Mouse (Mus musculus) limb, embryonic 10.5 days (tissue): Measurements from ENCODE around the gene Mlf2. TPM values are rescaled to one million over a fixed set of nuclear protein-coding genes. Genes with fewer than 3 reads are reported as not detected.
A peak's percentile ranks its signal among the peaks of the same experiment; 100 is the strongest.

Experiments
- DNase-seq: peaks from one replicate; pipeline ENCODE4 v3.0.0-alpha.2; 2017; ENCODE audit warnings: low spot score
- H3K27ac ChIP-seq: fragments of 300-500 bp; sonication (generic); 2 replicates; pipeline ENCODE4 v1.5.1; 2016; ENCODE audit warnings: mild to moderate bottlenecking
- H3K27me3 ChIP-seq: fragments of 300-500 bp; sonication (generic); 2 replicates; pipeline ENCODE4 v1.6.1; 2016; ENCODE audit warnings: low read depth, mild to moderate bottlenecking; ENCODE audit not compliant: poor library complexity, severe bottlenecking
- H3K36me3 ChIP-seq: fragments of 300-500 bp; sonication (generic); 2 replicates; pipeline ENCODE4 v1.6.1; 2016; ENCODE audit warnings: mild to moderate bottlenecking, moderate library complexity
- H3K4me1 ChIP-seq: fragments of 300-500 bp; sonication (generic); 2 replicates; pipeline ENCODE4 v1.6.1; 2016
- H3K4me3 ChIP-seq: fragments of 300-500 bp; sonication (generic); 2 replicates; pipeline ENCODE4 v1.5.1; 2016; ENCODE audit warnings: mild to moderate bottlenecking, moderate library complexity
- H3K9me3 ChIP-seq: fragments of 300-500 bp; sonication (generic); replicated peaks from 2 replicates; pipeline ENCODE4 v1.6.1; 2016; ENCODE audit warnings: mild to moderate bottlenecking
- WGBS: fragments of 180-500 bp; shearing (Covaris S2); methylation state at CpG from one replicate; pipeline ENCODE4 v1.1.7; 2016; 5-methylcytosine and 5-hydroxymethylcytosine counted together
- polyA plus RNA-seq: library from polyadenylated mRNA; unstranded; fragments of >200 nt; fragmentation: Nextera tagmentation; extraction: Ambion mirVana; gene quantifications from 2 replicates; pipeline ENCODE4 v1.2.1, GENCODE M21; 2016

The Mlf2 gene
- polyA plus RNA-seq, 1 experiment from 2014 or later: 433 TPM

DNA sequence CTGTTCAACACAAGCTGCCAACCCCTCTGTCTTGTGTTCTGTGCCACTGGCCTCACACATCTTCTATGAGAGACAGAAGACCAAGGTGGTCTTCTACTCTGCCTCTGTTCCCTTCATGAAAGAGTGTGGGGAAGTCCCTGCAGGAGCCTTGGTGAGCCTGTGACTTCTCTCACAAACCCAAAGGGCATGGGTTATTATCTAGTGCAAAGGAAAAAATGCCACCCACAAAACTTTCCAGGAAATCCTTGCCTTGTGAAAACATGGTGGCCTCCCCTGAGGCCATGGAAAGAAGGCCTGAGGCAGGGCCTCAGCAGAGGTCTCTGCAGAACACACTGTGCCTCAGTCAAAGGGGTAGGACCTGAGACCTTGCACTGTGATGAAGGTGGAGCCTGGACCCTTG is 29.3 kb upstream of the Mlf2 start:
- H3K27me3 ChIP-seq: no peaks in the 10 kb centered on the region
- no peaks in the 10 kb centered on the region for H3K36me3 ChIP-seq
- no peak for DNase-seq
- no peak overlapping the region for H3K4me3 ChIP-seq
- no peaks in the 10 kb centered on the region for H3K9me3 ChIP-seq
- H3K27ac ChIP-seq: 0 out of 2 replicates have a peak overlapping the region, but pooled peaks have one; percentile 19
- peaks cover 24% of the 10 kb centered on the region for H3K4me1 ChIP-seq

DNA sequence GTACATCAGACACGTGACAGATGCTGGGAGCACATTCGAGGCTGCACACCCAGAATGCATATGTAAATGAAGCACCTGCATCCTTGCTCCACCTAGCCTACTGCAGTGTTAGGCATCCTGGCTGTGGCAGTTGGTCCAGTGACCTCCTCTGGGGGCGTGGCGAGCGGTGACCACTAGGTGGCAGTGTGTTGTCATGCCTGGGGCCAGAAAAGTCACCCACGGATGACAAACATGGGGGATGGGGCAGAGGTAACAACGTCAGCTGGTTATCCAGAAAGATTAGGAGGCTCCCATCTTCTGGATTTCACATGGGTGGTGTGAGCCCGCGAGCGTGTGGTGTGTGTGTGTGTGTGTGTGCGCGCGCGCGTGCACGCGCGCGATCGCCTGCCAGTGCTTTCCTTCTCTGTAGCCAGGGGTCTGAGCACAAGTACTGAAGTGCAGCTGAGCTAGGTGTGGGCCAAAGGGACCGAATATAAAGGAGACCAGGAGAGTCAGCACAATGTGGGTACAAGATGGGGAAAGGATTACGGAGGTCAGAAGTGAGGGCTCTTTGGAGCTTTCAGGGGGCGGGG is 27.5 kb upstream of the Mlf2 start:
- Histone ChIP-seq H3K27ac (peak overlapping the region; percentile 98), H3K27me3 (peaks cover 7% of the 10 kb centered on the region), H3K4me1 (peaks cover 24% of the 10 kb centered on the region), H3K9me3 (no peaks in the 10 kb centered on the region), H3K4me3 (peak overlapping the region; percentile 65), H3K36me3 (no peaks in the 10 kb centered on the region)
- DNase-seq: peak; percentile 98
- WGBS: under 1% methylated on average over 23 of the region's 23 CpGs

DNA sequence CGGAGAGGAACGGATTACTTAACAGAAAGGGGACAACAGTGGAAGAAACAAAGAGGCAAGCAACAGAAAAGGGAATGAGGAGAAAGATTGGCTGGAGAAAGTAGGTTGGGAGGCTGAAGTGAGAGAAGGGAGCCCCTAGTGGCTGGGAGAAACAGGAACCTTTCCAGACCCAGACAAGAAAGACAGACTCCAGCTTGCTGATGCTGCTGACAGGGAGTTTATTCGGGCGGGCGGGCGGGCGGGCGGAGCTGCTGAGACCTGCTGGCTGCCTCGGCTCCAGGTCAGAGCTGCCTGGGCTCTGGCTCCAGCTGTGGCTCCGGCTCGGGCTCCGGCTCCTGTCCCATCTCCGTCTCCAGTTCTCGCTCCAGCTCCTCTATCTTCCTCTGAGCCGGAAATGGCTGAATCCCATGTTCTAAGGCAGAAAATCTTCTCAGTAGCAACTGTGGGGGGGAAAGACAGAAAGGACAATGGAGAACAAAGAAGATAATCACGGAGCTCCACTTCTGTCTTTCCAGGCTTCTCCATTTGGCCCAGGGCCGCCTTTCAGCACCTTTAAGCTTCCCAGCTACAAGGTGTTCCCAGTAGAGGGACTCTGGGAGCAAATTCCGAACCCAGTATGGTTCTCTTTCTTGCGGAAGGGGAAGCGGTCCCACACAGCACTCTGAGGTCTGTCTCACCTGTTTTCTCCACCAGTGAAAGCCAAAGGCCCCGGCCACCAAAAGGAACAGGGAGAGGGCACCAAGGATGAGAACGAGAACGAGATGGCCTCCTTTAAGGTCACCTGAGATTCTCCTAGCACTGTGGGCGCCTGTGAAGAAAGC is 26.8 kb upstream of the Mlf2 start:
- peak; percentile 77 for DNase-seq
- H3K4me1 ChIP-seq: peaks cover 24% of the 10 kb centered on the region
- peak overlapping the region; percentile 65 for H3K4me3 ChIP-seq
- 10% methylated on average over 24 of the region's 24 CpGs for WGBS
- no peaks in the 10 kb centered on the region for H3K36me3 ChIP-seq
- H3K27me3 ChIP-seq: peaks cover 14% of the 10 kb centered on the region
- H3K9me3 ChIP-seq: no peaks in the 10 kb centered on the region
- H3K27ac ChIP-seq: peak overlapping the region; percentile 98

DNA sequence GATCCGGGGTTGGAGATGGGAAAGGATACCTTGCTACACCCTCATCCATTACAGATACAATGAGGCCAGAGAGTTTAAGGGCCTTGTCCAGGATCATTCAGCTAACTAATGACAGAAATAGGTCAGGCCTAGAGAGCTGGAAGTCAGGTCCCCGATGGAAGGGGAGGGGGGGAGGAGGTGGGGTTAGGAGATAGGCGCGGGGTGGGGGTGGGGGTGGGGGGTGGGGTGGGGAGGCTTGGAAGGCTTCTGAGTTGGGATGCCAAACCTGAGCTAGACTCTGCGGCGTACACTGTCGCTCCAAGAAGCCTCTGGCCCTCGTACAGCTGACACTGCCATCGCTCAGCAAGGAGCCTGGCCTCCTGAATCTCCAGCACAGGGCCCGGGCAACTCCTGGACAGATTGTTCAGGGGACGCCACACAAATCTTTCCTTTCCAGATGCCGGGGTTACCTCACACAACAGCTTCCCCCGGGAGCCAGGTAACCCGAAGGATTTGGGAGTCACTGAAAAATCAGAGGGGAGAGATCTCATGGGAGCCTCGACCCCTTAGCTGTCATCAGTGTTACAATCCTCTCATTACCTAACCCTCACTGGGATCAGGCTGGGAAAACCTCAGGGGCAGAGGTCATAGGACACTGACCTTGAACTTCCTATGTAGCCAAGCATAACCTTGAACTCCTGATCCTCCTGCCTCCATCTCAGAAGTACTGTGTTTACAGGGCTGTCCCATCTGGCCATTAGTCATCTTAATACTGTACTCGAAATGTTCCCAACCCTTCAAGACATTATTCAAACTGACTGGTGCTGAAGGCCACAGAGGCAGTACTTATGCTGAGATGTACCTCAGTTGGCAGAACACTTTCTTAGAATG is 26.0 kb upstream of the Mlf2 start:
- Histone ChIP-seq H3K4me1 (peaks cover 32% of the 10 kb centered on the region), H3K9me3 (no peaks in the 10 kb centered on the region), H3K27ac (peak overlapping the region; percentile 98), H3K27me3 (peaks cover 23% of the 10 kb centered on the region), H3K4me3 (peak overlapping the region; percentile 65), H3K36me3 (no peaks in the 10 kb centered on the region)
- WGBS: 37% methylated on average over 15 of the region's 16 CpGs
- no peak for DNase-seq

DNA sequence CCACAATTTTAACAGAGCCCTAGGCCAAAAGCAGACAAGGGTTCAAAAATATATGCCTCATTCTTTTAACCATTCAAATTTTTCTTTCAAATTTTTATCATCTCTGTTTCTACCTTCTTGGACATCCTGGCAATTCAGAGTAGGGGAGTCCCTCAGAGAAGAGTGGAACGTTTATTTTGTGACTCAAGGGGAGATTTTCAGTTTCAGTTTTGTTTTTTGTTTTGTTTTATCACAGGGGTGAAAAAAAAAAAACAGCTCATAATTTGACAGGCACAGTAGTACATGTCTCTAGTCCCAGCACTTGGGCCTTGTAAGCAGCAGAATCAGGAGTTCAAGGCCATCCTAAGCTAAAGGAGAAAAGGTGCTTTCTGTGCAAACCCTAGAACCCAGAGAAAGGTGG is 23.4 kb upstream of the Mlf2 start:
- Histone ChIP-seq H3K4me1 (peaks cover 43% of the 10 kb centered on the region), H3K27me3 (peaks cover 37% of the 10 kb centered on the region), H3K4me3 (no peak overlapping the region), H3K9me3 (no peaks in the 10 kb centered on the region), H3K36me3 (peaks cover 6% of the 10 kb centered on the region), H3K27ac (no peak overlapping the region)
- DNase-seq: no peak
- WGBS: 88% methylated on average over 1 of the region's 1 CpGs

DNA sequence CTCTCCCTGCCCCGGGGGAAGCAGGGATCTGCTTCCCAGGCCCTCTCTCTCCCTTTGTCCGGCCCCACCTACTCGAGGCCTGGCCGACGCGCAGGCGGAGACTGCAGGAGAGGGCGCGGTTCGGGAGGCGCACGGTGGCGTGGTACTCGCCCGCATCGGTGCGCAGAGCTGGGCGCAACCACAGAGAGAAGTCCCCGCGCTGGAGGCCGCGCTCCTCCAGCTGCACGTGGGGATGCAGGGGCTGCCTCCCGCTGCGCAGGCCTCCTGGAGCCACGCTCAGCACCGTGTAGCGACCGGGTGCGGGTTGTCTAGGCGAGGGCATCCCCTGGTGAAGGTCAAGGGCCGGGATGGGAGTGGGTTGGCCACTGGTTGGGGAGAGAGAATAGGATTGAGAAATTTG is 21.2 kb upstream of the Mlf2 start:
- DNase-seq: peak; percentile 64

DNA sequence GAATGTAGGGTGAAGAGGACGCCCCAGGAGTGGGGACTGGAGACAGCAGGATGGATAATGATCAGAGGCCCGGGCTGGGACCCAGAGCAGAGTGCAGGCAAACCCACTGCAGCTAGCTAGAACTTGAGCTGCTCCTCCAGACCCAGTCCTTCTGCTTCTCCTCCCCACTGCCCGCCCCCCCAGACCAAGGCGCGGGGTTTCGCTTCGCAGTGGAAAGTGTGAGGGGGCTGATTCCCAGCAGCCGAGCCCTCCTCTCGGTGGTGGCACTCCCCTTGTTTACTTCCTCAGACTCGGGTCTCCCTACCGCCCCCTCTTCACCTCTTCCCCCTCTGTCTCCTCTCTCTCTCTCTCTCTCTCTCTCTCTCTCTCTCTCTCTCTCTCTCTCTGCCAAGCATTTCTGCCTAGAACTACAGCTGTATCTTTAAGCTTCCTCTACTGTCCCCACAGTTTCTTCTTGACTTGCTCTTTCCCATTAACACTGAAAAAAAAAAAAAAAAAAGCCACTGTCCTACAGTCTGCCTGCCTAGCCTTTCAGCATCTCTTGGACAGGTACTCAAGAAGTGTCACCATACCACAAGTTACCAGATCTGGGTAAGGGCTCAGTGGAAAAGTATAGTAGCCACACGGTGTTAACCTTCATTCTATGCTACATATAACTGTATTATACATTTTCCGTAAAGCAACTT is 19.5 kb upstream of the Mlf2 start, which contains the start of gene Lag3:
TSS of gene Lag3 (minus strand) at position 173 of the 686 bp plus-strand sequence.
- peaks cover 30% of the 10 kb centered on the region for H3K36me3 ChIP-seq
- H3K4me1 ChIP-seq: peaks cover 52% of the 10 kb centered on the region
- peak within 1 kb of the TSS; percentile 84; the same call in 1 of the 2 replicates for H3K27ac ChIP-seq
- H3K4me3 ChIP-seq: 0 out of 2 replicates have a peak within 1 kb of the TSS, but pooled peaks have one; percentile 6
- 14% methylated on average over 13 of the region's 13 CpGs for WGBS
- peaks cover 48% of the 10 kb centered on the region for H3K27me3 ChIP-seq
- DNase-seq: no peak
- H3K9me3 ChIP-seq: no peaks in the 10 kb centered on the region

More for the DNA sequence above, 21.2 kb upstream of the Mlf2 start:
- H3K4me1 ChIP-seq: peaks cover 43% of the 10 kb centered on the region
- H3K27me3 ChIP-seq: peaks cover 48% of the 10 kb centered on the region
- no peaks in the 10 kb centered on the region for H3K9me3 ChIP-seq
- H3K4me3 ChIP-seq: peak overlapping the region; percentile 45
- WGBS: 2% methylated on average over 32 of the region's 32 CpGs
- peaks cover 28% of the 10 kb centered on the region for H3K36me3 ChIP-seq
- peak overlapping the region; percentile 84 for H3K27ac ChIP-seq

DNA sequence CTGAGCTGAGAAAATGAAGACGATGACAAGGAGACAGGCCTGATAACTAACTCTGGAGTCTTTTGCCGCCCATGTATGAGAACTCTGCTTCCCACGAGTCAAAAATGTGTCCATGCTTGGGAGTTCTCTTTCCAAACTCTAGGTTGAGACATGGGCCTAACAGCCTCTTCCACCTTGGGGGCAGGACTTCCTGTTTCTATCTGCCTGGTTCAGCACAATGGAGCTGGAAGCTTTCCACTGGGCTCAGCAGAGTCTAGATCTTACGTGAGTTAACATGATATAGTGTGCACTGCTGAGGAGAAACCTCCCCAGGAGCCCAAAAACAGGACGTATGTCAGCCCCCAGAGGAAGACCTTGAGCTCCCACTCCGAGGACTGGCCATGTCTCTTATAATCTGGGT is 18.0 kb upstream of the Mlf2 start:
- Histone ChIP-seq H3K27ac (no peak overlapping the region), H3K36me3 (peaks cover 30% of the 10 kb centered on the region), H3K9me3 (no peaks in the 10 kb centered on the region), H3K4me1 (peaks cover 64% of the 10 kb centered on the region), H3K4me3 (0 out of 2 replicates have a peak overlapping the region, but pooled peaks have one; percentile 6), H3K27me3 (peaks cover 45% of the 10 kb centered on the region)
- no peak for DNase-seq
- WGBS: 80% methylated on average over 6 of the region's 6 CpGs

DNA sequence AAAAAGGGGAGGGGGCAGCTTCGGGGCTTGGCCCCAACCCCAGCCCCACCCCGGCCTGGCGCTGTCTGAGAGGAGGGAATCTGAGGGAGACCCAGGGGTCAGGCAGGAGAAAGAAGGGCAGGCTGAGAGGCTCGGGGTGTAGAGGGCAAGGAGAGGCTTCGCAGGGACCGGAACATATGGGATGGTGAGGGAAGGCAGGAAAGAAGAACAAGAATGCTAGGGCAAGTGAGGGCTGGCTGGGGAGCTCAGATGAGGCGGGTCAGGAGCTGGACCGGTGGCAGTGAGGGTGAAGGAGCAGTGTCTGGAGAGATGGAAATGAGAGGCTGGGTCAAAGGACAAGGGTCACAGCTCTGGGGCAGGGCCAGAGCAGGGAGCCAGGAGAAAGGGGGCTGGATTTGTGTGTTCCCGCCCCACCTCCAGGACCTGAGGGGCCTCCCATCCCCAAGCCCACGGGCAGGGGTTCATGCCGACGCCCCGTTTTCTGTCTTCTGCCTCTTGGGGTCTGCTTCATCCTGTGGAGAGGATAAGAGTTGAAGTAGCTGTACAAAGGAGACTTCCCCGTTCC is 17.4 kb upstream of the Mlf2 start:
- Histone ChIP-seq H3K4me1 (peaks cover 70% of the 10 kb centered on the region), H3K9me3 (no peaks in the 10 kb centered on the region), H3K27ac (peak overlapping the region; percentile 19; the same call in 1 of the 2 replicates), H3K4me3 (0 out of 2 replicates have a peak overlapping the region, but pooled peaks have one; percentile 6), H3K36me3 (peaks cover 30% of the 10 kb centered on the region), H3K27me3 (peaks cover 39% of the 10 kb centered on the region)
- DNase-seq: no peak
- 78% methylated on average over 14 of the region's 14 CpGs for WGBS

DNA sequence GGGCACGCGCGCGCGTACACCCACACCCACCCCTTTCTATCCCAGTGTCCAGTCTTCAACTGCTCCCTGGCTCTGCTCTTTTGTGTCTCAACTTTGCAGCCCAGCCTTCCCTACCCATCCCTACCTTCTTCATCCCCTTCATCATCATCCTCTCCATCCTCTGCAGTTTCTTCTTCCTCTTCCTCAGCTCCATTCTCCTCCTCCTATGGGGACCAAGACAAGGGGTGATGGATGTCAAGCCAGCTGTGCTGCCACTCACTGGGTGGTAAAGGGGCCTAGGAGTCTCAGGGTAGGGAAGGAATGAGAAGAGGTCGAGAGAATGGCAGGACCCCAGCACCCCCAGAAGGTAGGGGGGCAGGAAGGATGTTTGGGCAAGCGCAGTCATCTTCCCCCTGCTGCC is 16.7 kb upstream of the Mlf2 start:
- Histone ChIP-seq H3K9me3 (no peaks in the 10 kb centered on the region), H3K4me1 (peaks cover 76% of the 10 kb centered on the region), H3K36me3 (peaks cover 30% of the 10 kb centered on the region), H3K27me3 (peaks cover 32% of the 10 kb centered on the region), H3K27ac (no peak overlapping the region), H3K4me3 (peak overlapping the region; percentile 97; the same call in 1 of the 2 replicates)
- DNase-seq: no peak
- WGBS: 79% methylated on average over 7 of the region's 7 CpGs

DNA sequence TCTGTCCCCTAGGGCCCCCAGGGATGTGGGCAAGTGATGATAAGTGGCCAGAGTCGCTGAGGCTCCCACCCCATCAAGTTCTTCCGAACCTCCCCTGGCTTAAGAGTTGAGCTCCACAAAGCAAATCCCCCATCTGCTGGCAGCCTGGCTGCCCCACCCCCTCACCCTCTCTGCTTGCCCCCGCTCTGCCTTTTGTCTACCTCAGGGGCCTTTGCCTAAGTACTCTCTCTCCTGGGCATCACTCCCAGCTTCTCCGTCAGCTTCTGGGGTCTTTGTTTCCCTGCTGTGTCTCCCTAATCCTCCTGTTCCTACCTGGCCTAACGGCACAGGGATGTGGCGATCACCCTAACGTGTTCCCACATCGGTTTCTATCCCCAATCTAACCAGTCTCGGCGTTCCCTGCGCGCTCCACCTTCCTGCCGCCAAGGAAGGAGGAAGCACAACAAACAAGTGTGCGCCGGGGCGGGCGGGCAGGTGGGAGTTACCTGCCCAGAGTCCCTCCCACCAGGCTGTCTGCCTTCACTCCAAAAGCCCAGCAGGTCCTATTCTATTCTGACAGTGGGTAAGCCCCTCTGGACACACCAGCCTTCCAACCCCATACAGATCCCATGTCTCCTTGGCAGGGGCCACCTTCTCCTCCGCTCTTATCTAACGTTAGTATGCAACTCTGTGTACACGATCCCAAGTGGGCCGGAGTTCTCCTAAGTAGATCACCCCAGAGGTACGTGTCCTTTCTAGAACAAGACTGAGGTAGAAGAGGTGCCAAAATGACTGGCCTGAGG is 15.8 kb upstream of the Mlf2 start:
- H3K9me3 ChIP-seq: no peaks in the 10 kb centered on the region
- peak overlapping the region; percentile 100 for H3K27ac ChIP-seq
- WGBS: 18% methylated on average over 22 of the region's 22 CpGs
- H3K4me1 ChIP-seq: peaks cover 74% of the 10 kb centered on the region
- peaks cover 24% of the 10 kb centered on the region for H3K27me3 ChIP-seq
- peaks cover 30% of the 10 kb centered on the region for H3K36me3 ChIP-seq
- DNase-seq: peak; percentile 57
- peak overlapping the region; percentile 97 for H3K4me3 ChIP-seq
